Mouse (Mus musculus) midbrain, embryonic 14.5 days (tissue): Measurements from ENCODE around the gene Mb21d2. TPM values are rescaled to one million over a fixed set of nuclear protein-coding genes. Genes with fewer than 3 reads are reported as not detected.

Experiments used
- ATAC-seq: fragments of 200-750 bp; cut with Nextera tagmentation; 2 replicates; pipeline ENCODE4 v1.8.0; 2017; ENCODE audit warnings: moderate number of reproducible peaks, moderate library complexity; ENCODE audit not compliant: low FRiP score, low TSS enrichment
- DNase-seq: peaks from one replicate; pipeline ENCODE4 v3.0.0-alpha.2; 2015
- H3K27ac ChIP-seq: fragments of 300-500 bp; sonication (generic); replicated peaks from 2 replicates; pipeline ENCODE4 v1.5.1; 2014; ENCODE audit warnings: mild to moderate bottlenecking, low read depth, low read length, moderate library complexity
- H3K27me3 ChIP-seq: fragments of 300-500 bp; sonication (generic); 2 replicates; pipeline ENCODE4 v1.6.1; 2014; ENCODE audit warnings: low read length, control low read depth, mixed read lengths; ENCODE audit not compliant: control insufficient read depth, insufficient read depth
- H3K36me3 ChIP-seq: fragments of 300-500 bp; sonication (generic); 2 replicates; pipeline ENCODE4 v1.6.1; 2014; ENCODE audit warnings: low read length, control low read depth; ENCODE audit not compliant: control insufficient read depth, insufficient read depth
- H3K4me1 ChIP-seq: fragments of 300-500 bp; sonication (generic); 2 replicates; pipeline ENCODE4 v1.6.1; 2014; ENCODE audit warnings: mild to moderate bottlenecking, antibody characterized with exemption, low read length, control low read depth; ENCODE audit not compliant: control insufficient read depth, insufficient read depth
- H3K4me2 ChIP-seq: fragments of 300-500 bp; sonication (generic); 2 replicates; pipeline ENCODE4 v1.6.1; 2014; ENCODE audit warnings: mild to moderate bottlenecking, low read length, moderate library complexity
- H3K4me3 ChIP-seq: fragments of 300-500 bp; sonication (generic); replicated peaks from 2 replicates; pipeline ENCODE4 v1.5.1; 2014; ENCODE audit warnings: low read depth, low read length
- H3K9ac ChIP-seq: fragments of 300-500 bp; sonication (generic); replicated peaks from 2 replicates; pipeline ENCODE4 v1.6.1; 2014; ENCODE audit warnings: mild to moderate bottlenecking, low read length, moderate library complexity
- H3K9me3 ChIP-seq: fragments of 300-500 bp; sonication (generic); 2 replicates; pipeline ENCODE4 v1.6.1; 2016; ENCODE audit warnings: low read length, control low read depth, mixed read lengths; ENCODE audit not compliant: control insufficient read depth
- WGBS: fragments of 180-500 bp; shearing (Covaris S2); extraction: QIAGEN DNeasy Blood & Tissue Kit; methylation state at CpG from one replicate; pipeline ENCODE4 v1.1.7; 2014; 5-methylcytosine and 5-hydroxymethylcytosine counted together
- polyA plus RNA-seq: library from polyadenylated mRNA; unstranded; fragments of >200 nt; fragmentation: Nextera tagmentation; extraction: Ambion mirVana; gene quantifications from 2 replicates; pipeline ENCODE4 v1.2.1, GENCODE M21; 2014

The Mb21d2 gene
- 18.0 TPM in 2 replicates for polyA plus RNA-seq

DNA sequence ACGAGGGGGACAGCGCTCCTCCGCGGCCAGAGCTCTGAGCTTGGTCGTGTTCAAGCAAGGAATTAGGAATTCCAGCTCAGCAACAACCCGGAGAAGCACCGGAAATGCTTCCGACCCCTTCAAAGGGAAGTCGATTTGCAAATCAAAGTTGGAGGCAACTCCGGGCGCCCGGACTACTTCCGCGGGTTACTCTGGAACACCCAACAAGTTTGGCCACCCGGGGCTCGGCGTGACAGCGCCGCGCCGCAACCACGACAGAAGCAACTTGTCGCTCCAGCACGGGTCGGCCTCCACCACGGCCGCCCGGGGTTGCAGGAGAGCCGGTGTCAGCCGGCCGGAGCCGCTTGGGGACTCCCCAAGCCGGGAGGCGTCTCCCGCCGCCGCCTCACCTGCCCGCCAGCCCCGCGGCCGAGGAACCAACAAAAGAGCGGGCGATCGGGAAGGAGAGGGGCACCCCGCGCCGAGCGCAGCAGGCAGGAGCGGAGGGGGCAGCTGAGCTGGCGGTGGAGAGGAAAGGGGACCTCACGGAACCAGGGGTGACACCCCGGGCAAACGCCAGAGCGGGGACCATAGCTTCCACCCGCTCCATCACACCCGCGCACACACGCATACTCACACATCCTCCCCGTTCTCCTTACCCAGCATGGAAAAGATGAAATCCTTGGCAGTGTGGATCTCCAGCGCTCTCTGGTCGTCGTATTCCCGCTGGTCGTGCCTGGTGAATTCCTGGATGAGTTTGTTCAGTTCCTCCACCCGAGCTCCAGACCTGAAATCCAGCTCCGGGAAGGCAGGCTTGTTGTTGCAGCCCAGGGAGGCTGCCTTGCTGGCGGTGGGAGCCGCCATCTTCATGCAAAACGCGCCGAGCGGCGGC lies at the start of gene Mb21d2:
TSS of gene Mb21d2 (minus strand) at position 859 of the 871 bp plus-strand sequence.
- Histone ChIP-seq H3K4me2 (peak within 1 kb of the TSS; percentile 74), H3K4me1 (peaks cover 28% of the 10 kb centered on the region), H3K4me3 (peak within 1 kb of the TSS; percentile 89), H3K27me3 (peaks cover 4% of the 10 kb centered on the region; the same call in 1 of the 2 replicates), H3K9me3 (no peaks in the 10 kb centered on the region), H3K36me3 (no peaks in the 10 kb centered on the region), H3K27ac (peak within 1 kb of the TSS; percentile 97), H3K9ac (peak within 1 kb of the TSS; percentile 90)
- peak; percentile 80 for DNase-seq
- peak; percentile 46 for ATAC-seq
- under 1% methylated on average over 73 of the region's 73 CpGs for WGBS

DNA sequence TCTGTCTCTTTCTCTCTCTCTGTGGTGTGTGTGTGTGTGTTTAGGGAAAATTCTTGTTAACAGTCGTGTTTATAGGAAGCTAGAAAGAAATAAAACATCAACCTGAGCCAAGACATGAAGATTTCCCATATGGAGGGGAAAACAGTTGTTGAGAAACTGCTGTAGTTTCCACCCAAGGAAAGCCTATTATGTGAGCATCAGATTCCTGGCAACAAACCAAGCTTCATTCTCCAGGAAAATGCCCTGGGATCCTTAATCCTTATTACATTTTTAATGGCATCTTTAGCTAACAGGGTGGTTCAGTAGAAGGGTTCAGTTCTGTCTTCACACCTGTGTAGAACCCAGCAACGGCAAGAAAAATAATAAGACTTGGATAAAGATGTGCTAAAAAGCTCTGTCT lies 36.8 kb upstream of the Mb21d2 start:
- H3K9ac ChIP-seq = no peak overlapping the region
- no peaks in the 10 kb centered on the region for H3K36me3 ChIP-seq
- no peak for ATAC-seq
- H3K4me2 ChIP-seq = no peak overlapping the region
- peak; percentile 32 for DNase-seq
- no peak overlapping the region for H3K4me3 ChIP-seq
- WGBS = 80% methylated on average over 2 of the region's 2 CpGs
- H3K27me3 ChIP-seq = no peaks in the 10 kb centered on the region
- H3K9me3 ChIP-seq = no peaks in the 10 kb centered on the region
- no peaks in the 10 kb centered on the region for H3K4me1 ChIP-seq
- H3K27ac ChIP-seq = no peak overlapping the region

DNA sequence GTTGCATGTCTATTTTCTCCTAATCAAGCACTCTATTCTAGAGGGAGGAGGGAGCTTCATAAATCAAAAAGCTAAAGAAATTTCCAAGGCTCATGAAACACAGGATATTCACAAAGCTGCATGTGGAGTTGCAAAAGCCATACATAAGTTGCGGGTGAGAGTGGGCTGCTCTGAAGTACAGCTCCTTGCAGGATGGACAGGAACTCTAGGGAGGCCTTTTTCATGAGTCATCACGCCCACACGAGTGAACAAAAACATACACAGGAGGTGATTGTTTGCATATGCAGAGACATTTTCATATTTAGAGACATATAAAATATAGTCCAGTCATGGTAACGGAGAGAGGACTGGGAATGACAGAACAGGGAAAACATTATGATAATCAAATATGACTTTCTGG lies 34.6 kb upstream of the Mb21d2 start:
- H3K27ac ChIP-seq = no peak overlapping the region
- no peaks in the 10 kb centered on the region for H3K4me1 ChIP-seq
- no peak overlapping the region for H3K4me2 ChIP-seq
- H3K9ac ChIP-seq = no peak overlapping the region
- H3K4me3 ChIP-seq = no peak overlapping the region
- no peaks in the 10 kb centered on the region for H3K27me3 ChIP-seq
- no peaks in the 10 kb centered on the region for H3K36me3 ChIP-seq
- ATAC-seq (no peak), DNase-seq (no peak)
- 85% methylated on average over 4 of the region's 4 CpGs for WGBS
- no peaks in the 10 kb centered on the region for H3K9me3 ChIP-seq

DNA sequence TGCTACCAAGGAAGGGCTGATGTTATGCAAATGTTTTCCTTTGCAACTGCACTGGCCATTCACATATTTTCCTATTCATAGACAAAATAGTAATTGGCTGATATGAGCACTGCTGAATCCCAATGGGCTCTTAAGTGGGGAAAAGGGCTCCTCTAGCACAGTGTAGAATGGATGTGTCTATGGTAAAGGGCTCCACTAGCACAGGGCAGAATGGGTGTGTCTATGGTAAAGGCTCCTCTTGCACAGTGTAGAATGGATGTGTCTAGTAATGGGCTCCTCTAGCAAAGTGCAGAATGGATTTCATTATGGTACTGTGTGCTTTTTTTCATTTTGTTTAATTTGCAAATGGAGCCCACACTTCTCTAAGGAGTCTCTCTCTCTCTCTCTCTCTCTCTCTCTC lies 33.5 kb upstream of the Mb21d2 start:
- Histone ChIP-seq H3K27ac (no peak overlapping the region), H3K4me3 (no peak overlapping the region), H3K36me3 (no peaks in the 10 kb centered on the region), H3K4me2 (no peak overlapping the region), H3K4me1 (no peaks in the 10 kb centered on the region), H3K9me3 (no peaks in the 10 kb centered on the region), H3K27me3 (no peaks in the 10 kb centered on the region), H3K9ac (no peak overlapping the region)
- DNase-seq = no peak
- peak; percentile 53; the same call in 1 of the 2 replicates for ATAC-seq

DNA sequence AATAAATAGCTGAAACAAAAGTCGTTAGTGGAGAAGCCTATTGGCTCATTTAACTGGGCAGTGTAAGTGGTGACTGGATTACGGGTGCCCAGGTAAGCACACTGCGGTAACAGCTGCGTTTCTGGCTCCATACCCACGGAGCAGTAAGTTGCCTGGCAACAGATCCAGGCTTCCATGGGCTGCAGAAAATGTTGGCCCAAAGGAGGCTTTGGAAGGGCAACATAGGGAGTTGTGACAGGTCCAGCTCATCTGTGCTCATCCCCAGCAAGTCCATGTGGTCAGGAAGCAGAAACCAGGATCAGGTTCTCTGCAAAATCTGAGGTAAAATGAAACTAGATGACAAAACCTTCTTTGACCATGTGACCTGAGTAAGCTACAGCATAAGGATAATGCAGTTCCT lies 20.3 kb upstream of the Mb21d2 start:
- 67% methylated on average over 5 of the region's 5 CpGs for WGBS

DNA sequence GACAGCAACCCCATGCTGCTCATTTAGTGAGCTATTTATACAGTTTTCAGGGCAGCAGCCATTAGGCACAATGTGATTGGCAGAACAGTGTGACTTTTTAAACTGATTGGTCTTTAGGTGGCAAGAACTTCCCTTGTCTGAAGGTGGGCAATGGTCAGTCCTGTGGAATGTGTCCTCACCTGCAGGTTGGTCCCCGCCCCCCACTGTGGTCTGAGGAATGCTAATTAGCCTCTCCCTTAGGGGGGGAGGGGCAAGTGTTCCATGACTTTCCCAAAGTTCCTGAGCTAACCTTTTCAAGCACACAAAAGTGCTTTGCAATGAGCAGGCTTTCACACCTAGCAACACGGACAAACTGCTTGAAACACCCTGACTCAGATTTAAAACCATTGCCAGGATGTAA lies 13.8 kb upstream of the Mb21d2 start:
- Histone ChIP-seq H3K4me1 (no peaks in the 10 kb centered on the region), H3K9me3 (no peaks in the 10 kb centered on the region), H3K36me3 (no peaks in the 10 kb centered on the region), H3K27ac (no peak overlapping the region), H3K27me3 (no peaks in the 10 kb centered on the region), H3K4me2 (no peak overlapping the region), H3K9ac (no peak overlapping the region), H3K4me3 (no peak overlapping the region)
- 59% methylated on average over 2 of the region's 2 CpGs for WGBS
- DNase-seq = no peak
- no peak for ATAC-seq

More for the DNA sequence above, 20.3 kb upstream of the Mb21d2 start:
- Histone ChIP-seq H3K27ac (no peak overlapping the region), H3K36me3 (no peaks in the 10 kb centered on the region), H3K4me3 (no peak overlapping the region), H3K27me3 (no peaks in the 10 kb centered on the region), H3K4me2 (no peak overlapping the region), H3K9ac (no peak overlapping the region), H3K9me3 (no peaks in the 10 kb centered on the region), H3K4me1 (no peaks in the 10 kb centered on the region)
- ATAC-seq = no peak
- DNase-seq = no peak

DNA sequence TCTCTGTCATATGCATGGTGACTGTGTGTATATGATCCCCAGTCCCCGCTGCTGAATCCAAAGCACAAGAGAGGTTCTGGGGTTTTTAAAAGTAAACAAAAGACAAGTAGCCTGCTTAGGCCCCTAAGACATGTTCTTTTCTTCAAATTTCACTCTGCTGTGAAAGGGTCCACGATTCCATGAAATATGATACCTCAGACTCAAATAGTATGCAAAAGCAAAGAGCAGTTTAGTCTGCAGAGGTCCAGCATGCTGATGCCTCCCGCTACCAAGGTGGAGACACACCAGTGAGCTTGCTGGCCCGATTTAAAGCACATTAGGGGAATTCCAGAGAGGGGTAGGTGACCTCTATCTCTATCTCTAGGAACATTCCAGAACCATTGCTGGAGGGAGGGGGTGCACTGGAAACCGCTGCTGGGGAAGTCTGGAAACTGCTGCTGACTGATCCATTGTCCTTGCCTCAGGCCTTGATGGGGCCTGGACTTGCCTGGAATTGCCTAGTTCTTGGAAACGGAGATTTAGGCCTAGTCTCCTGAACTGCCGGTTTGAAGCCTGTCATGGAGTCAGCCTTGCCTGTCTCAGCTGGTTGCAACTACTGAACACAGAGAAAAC lies 6.8 kb upstream of the Mb21d2 start:
- WGBS = 72% methylated on average over 7 of the region's 7 CpGs

DNA sequence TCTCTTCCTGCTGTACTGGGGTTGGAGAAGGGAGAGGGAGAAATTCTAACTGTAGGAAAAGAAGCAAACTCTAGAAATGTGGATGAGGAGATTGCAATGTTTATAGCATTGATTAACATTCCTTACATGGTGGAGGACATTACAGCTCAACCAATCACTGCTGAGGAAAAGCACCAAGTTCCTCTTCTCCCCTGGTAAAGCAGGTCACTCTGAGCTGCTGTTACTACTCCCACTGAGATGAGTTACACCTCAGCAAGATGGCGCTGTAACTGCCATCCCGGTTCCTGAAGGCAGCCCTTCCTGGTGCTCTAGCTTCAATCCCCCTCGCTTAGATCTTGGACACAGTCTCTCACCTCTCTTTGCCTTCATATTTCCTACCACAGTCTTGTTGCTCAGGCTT lies 6.2 kb upstream of the Mb21d2 start:
- no peaks in the 10 kb centered on the region for H3K9me3 ChIP-seq
- 74% methylated on average over 3 of the region's 3 CpGs for WGBS
- H3K27ac ChIP-seq = no peak overlapping the region
- no peaks in the 10 kb centered on the region for H3K36me3 ChIP-seq
- H3K4me3 ChIP-seq = no peak overlapping the region
- DNase-seq = no peak
- H3K4me2 ChIP-seq = no peak overlapping the region
- no peak for ATAC-seq
- no peaks in the 10 kb centered on the region for H3K4me1 ChIP-seq
- no peak overlapping the region for H3K9ac ChIP-seq
- 0 out of 2 replicates have a peak, but pooled peaks cover 4% of the 10 kb centered on the region for H3K27me3 ChIP-seq

More for the DNA sequence above, 6.8 kb upstream of the Mb21d2 start:
- H3K9ac ChIP-seq = no peak overlapping the region
- H3K9me3 ChIP-seq = no peaks in the 10 kb centered on the region
- DNase-seq = no peak
- no peak overlapping the region for H3K4me3 ChIP-seq
- no peak overlapping the region for H3K4me2 ChIP-seq
- H3K27me3 ChIP-seq = 0 out of 2 replicates have a peak, but pooled peaks cover 2% of the 10 kb centered on the region
- H3K36me3 ChIP-seq = no peaks in the 10 kb centered on the region
- ATAC-seq = no peak
- no peak overlapping the region for H3K27ac ChIP-seq
- H3K4me1 ChIP-seq = no peaks in the 10 kb centered on the region
